Mouse (Mus musculus): ENCODE data around the gene Rasip1. TPM values are rescaled to one million over a fixed set of nuclear protein-coding genes. Genes with fewer than 3 reads are reported as not detected.

Rasip1 gene
- polyA plus RNA-seq (2015; fragmentation: Nextera tagmentation; extraction: Ambion mirVana), result 21.8 and 23.1 TPM in 2 replicates

- Histone ChIP-seq H3K9me3 (no peaks in the 10 kb centered on the region), H3K9ac (peak within 1 kb of the TSS; percentile 61), H3K27ac (peak within 1 kb of the TSS; percentile 85), H3K36me3 (replicated peaks) (no peaks in the 10 kb centered on the region), H3K4me3 (peak within 1 kb of the TSS; percentile 48), H3K4me1 (peaks cover 14% of the 10 kb centered on the region), H3K27me3 (replicated peaks) (peaks cover 4% of the 10 kb centered on the region), H3K4me2 (peak within 1 kb of the TSS; percentile 77)
- WGBS, result 87% methylated on average over 9 of the region's 9 CpGs
- no peak for ATAC-seq (replicated peaks)
Measured at GRCm38 (mm10) chr7:45627261-45627660, at the start of gene Rasip1. Gene Rasip1, plus strand, starts transcription at chr7:45627488.

DNA sequence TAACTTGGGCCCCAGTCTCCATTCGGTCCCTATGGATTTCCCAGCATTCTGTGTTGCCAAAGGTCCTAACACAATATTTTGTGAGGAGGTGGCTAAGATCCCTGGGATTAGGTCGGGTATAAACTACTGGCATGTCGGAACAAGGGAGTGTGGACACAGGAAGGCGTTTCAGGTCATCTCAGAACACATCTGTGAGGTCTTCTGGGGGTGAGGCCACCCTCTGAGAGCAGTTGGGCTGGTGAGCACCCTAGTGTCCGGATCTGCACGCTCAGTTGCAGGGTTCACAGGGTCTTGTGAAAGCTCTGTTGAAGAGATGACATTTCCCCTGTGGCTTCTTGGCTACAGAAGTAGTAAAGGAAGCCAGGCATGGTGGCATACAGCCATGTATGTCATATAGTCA is 41.4 kb upstream of the Rasip1 start:
- whole genome bisulfite sequencing, result 90% methylated on average over 6 of the region's 6 CpGs
- Histone ChIP-seq H3K4me3 (no peak overlapping the region), H3K9ac (no peak overlapping the region), H3K4me2 (no peak overlapping the region), H3K4me1 (peaks cover 4% of the 10 kb centered on the region), H3K36me3 (replicated peaks) (no peaks in the 10 kb centered on the region), H3K27ac (no peak overlapping the region), H3K9me3 (no peaks in the 10 kb centered on the region), H3K27me3 (replicated peaks) (no peaks in the 10 kb centered on the region)
- no peak for ATAC-seq (replicated peaks)

GRCm38 (mm10) chr7:45587631-45588592 is 39.4 kb upstream of the Rasip1 start:
- peaks cover 4% of the 10 kb centered on the region for H3K4me1 ChIP-seq
- H3K27ac ChIP-seq, result 0 out of 2 replicates have a peak overlapping the region, but pooled peaks have one; percentile 8
- no peaks in the 10 kb centered on the region for H3K27me3 ChIP-seq (replicated peaks)
- H3K4me2 ChIP-seq, result no peak overlapping the region
- no peaks in the 10 kb centered on the region for H3K9me3 ChIP-seq
- ATAC-seq (replicated peaks), result no peak
- 94% methylated on average over 23 of the region's 23 CpGs for WGBS
- no peaks in the 10 kb centered on the region for H3K36me3 ChIP-seq (replicated peaks)
- H3K4me3 ChIP-seq, result no peak overlapping the region
- H3K9ac ChIP-seq, result no peak overlapping the region

GRCm38 (mm10) chr7:45589173-45589572 is 38.1 kb upstream of the Rasip1 start:
- no peaks in the 10 kb centered on the region for H3K27me3 ChIP-seq (replicated peaks)
- H3K4me3 ChIP-seq, result peak overlapping the region; percentile 39
- peak overlapping the region; percentile 80 for H3K27ac ChIP-seq
- peak overlapping the region; percentile 64 for H3K4me2 ChIP-seq
- peak overlapping the region; percentile 39 for H3K9ac ChIP-seq
- WGBS, result 4% methylated on average over 19 of the region's 19 CpGs
- peaks cover 4% of the 10 kb centered on the region for H3K4me1 ChIP-seq
- H3K36me3 ChIP-seq (replicated peaks), result no peaks in the 10 kb centered on the region
- peak; percentile 99 for ATAC-seq (replicated peaks)
- H3K9me3 ChIP-seq, result no peaks in the 10 kb centered on the region

- H3K9me3 ChIP-seq, result no peaks in the 10 kb centered on the region
- H3K27ac ChIP-seq, result no peak overlapping the region
- H3K4me1 ChIP-seq, result peaks cover 4% of the 10 kb centered on the region
- 0 out of 2 replicates have a peak, but pooled peaks have one; percentile 0 for ATAC-seq (replicated peaks)
- no peak overlapping the region for H3K9ac ChIP-seq
- H3K4me3 ChIP-seq, result no peak overlapping the region
- 93% methylated on average over 5 of the region's 5 CpGs for WGBS
- no peaks in the 10 kb centered on the region for H3K27me3 ChIP-seq (replicated peaks)
- no peak overlapping the region for H3K4me2 ChIP-seq
- no peaks in the 10 kb centered on the region for H3K36me3 ChIP-seq (replicated peaks)
Measured at GRCm38 (mm10) chr7:45589898-45590297, 37.4 kb upstream of the Rasip1 start.

GRCm38 (mm10) chr7:45590874-45591273 is 36.4 kb upstream of the Rasip1 start:
- no peaks in the 10 kb centered on the region for H3K27me3 ChIP-seq (replicated peaks)

GRCm38 (mm10) chr7:45591880-45592279 is 35.4 kb upstream of the Rasip1 start:
- H3K4me3 ChIP-seq, result no peak overlapping the region
- no peaks in the 10 kb centered on the region for H3K27me3 ChIP-seq (replicated peaks)
- no peak overlapping the region for H3K9ac ChIP-seq
- H3K4me1 ChIP-seq, result peaks cover 4% of the 10 kb centered on the region
- H3K9me3 ChIP-seq, result no peaks in the 10 kb centered on the region
- ATAC-seq (replicated peaks), result no peak
- H3K36me3 ChIP-seq (replicated peaks), result no peaks in the 10 kb centered on the region
- WGBS, result 77% methylated on average over 7 of the region's 7 CpGs
- no peak overlapping the region for H3K27ac ChIP-seq
- H3K4me2 ChIP-seq, result no peak overlapping the region

More at GRCm38 (mm10) chr7:45590874-45591273, 36.4 kb upstream of the Rasip1 start:
- no peak overlapping the region for H3K4me2 ChIP-seq
- no peaks in the 10 kb centered on the region for H3K9me3 ChIP-seq
- no peak overlapping the region for H3K9ac ChIP-seq
- H3K4me1 ChIP-seq, result peaks cover 4% of the 10 kb centered on the region
- 64% methylated on average over 3 of the region's 3 CpGs for WGBS
- H3K36me3 ChIP-seq (replicated peaks), result no peaks in the 10 kb centered on the region
- H3K4me3 ChIP-seq, result no peak overlapping the region
- H3K27ac ChIP-seq, result no peak overlapping the region
- ATAC-seq (replicated peaks), result no peak

- H3K9ac ChIP-seq, result no peak overlapping the region
- peaks cover 4% of the 10 kb centered on the region for H3K4me1 ChIP-seq
- H3K9me3 ChIP-seq, result no peaks in the 10 kb centered on the region
- WGBS, result 26% methylated on average over 10 of the region's 10 CpGs
- H3K27me3 ChIP-seq (replicated peaks), result no peaks in the 10 kb centered on the region
- H3K27ac ChIP-seq, result no peak overlapping the region
- no peaks in the 10 kb centered on the region for H3K36me3 ChIP-seq (replicated peaks)
- no peak overlapping the region for H3K4me2 ChIP-seq
- H3K4me3 ChIP-seq, result no peak overlapping the region
- no peak for ATAC-seq (replicated peaks)
Measured at GRCm38 (mm10) chr7:45593118-45593815, 34.0 kb upstream of the Rasip1 start.

DNA sequence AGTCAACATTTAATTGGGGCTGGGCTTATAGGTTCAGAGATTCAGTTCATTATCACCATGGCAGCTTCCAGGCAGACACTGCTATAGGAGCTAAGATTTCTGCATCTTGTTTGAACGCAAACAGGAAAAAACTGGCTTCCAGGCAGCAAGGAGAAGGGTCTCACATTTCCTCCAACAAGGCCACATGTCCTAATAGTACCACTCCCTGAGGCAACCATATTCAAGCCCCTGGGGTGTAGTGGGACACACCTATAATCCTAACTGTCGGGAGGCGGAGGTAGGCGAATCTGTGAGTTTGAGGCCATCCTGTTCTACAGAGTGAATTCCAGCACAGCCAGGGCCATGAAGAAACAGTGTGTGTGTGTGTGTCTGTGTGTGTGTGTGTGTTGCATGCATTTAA is 32.1 kb upstream of the Rasip1 start:
- no peak overlapping the region for H3K4me2 ChIP-seq
- no peaks in the 10 kb centered on the region for H3K9me3 ChIP-seq
- no peak overlapping the region for H3K27ac ChIP-seq
- no peak overlapping the region for H3K4me3 ChIP-seq
- no peaks in the 10 kb centered on the region for H3K27me3 ChIP-seq (replicated peaks)
- H3K36me3 ChIP-seq (replicated peaks), result no peaks in the 10 kb centered on the region
- no peaks in the 10 kb centered on the region for H3K4me1 ChIP-seq
- no peak overlapping the region for H3K9ac ChIP-seq
- 83% methylated on average over 4 of the region's 4 CpGs for WGBS
- no peak for ATAC-seq (replicated peaks)

DNA sequence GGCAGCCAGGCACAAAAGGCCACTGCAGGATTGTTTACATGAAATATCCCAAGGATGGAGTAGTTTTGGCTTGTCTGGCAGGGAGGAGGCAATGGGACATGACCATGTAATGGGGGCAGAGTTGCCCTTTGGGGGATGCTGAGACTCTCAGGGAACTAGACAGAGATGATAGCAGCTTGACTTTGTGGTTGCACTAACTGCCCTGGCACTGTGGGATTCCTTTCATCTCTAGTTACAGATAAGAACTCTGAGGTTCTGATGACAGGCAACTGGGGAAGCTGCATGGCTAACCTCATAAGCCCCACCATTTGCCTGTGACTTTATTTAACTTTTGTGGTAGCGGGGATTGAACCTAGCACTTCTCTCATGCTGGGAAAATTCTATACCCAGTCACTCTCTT is 31.2 kb upstream of the Rasip1 start:
- no peak for ATAC-seq (replicated peaks)
- Histone ChIP-seq H3K27ac (no peak overlapping the region), H3K27me3 (replicated peaks) (no peaks in the 10 kb centered on the region), H3K4me3 (no peak overlapping the region), H3K9ac (no peak overlapping the region), H3K4me1 (no peaks in the 10 kb centered on the region), H3K4me2 (no peak overlapping the region), H3K36me3 (replicated peaks) (no peaks in the 10 kb centered on the region), H3K9me3 (no peaks in the 10 kb centered on the region)
- WGBS, result 83% methylated on average over 1 of the region's 1 CpGs

GRCm38 (mm10) chr7:45597013-45597412 is 30.3 kb upstream of the Rasip1 start:
- Histone ChIP-seq H3K4me3 (no peak overlapping the region), H3K27me3 (replicated peaks) (no peaks in the 10 kb centered on the region), H3K4me1 (no peaks in the 10 kb centered on the region), H3K9me3 (no peaks in the 10 kb centered on the region), H3K9ac (no peak overlapping the region), H3K27ac (no peak overlapping the region), H3K4me2 (no peak overlapping the region), H3K36me3 (replicated peaks) (no peaks in the 10 kb centered on the region)
- ATAC-seq (replicated peaks), result no peak
- 89% methylated on average over 5 of the region's 5 CpGs for WGBS

DNA sequence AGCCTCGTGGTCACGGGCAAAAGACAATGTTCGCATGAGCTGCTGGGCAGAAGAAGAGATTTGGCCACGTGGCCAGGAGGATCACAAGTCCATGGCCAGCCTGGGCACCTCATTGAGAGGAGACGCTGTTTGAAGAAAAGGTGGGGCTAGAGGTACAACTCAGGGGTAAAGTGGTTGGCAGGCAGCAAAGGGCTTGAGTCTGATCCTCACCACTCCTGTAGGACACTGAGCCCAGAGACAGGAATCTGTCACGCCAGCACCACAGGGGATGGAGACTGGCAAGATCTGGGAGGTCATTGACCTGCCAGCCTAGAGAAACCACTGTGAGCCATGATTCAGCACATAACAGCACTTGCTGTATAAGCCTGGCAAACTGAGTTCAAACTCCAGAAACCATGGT is 29.8 kb upstream of the Rasip1 start:
- 89% methylated on average over 6 of the region's 6 CpGs for WGBS
- no peak overlapping the region for H3K4me3 ChIP-seq
- no peaks in the 10 kb centered on the region for H3K9me3 ChIP-seq
- H3K4me2 ChIP-seq, result no peak overlapping the region
- no peak overlapping the region for H3K9ac ChIP-seq
- H3K27ac ChIP-seq, result no peak overlapping the region
- H3K4me1 ChIP-seq, result no peaks in the 10 kb centered on the region
- H3K27me3 ChIP-seq (replicated peaks), result no peaks in the 10 kb centered on the region
- ATAC-seq (replicated peaks), result no peak
- H3K36me3 ChIP-seq (replicated peaks), result no peaks in the 10 kb centered on the region

All from midbrain, embryonic 15.5 days (tissue).